Mouse (Mus musculus) erythroblast, embryonic 14.5 days (primary cell): ENCODE results near the gene Pigp. TPM values are rescaled to one million over a fixed set of nuclear protein-coding genes. Genes with fewer than 3 reads are reported as not detected.

Source experiments
- H3K27me3 ChIP-seq: 2 replicates; pipeline ENCODE4 v1.6.1; 2012; ENCODE audit warnings: inconsistent platforms; ENCODE audit not compliant: control insufficient read depth
- H3K36me3 ChIP-seq: 2 replicates; pipeline ENCODE4 v1.6.1; 2012; ENCODE audit warnings: mild to moderate bottlenecking, inconsistent platforms; ENCODE audit not compliant: control insufficient read depth
- H3K4me1 ChIP-seq: 2 replicates; pipeline ENCODE4 v1.6.1; 2012; ENCODE audit warnings: inconsistent platforms; ENCODE audit not compliant: control insufficient read depth
- H3K4me3 ChIP-seq: replicated peaks from 2 replicates; pipeline ENCODE3; 2012; ENCODE audit warnings: moderate library complexity, mild to moderate bottlenecking, inconsistent platforms
- H3K9me3 ChIP-seq: 2 replicates; pipeline ENCODE4 v1.6.1; 2012; ENCODE audit warnings: low read length, inconsistent platforms, mixed read lengths; ENCODE audit not compliant: control insufficient read depth
- GATA1 ChIP-seq: IDR thresholded peaks from 2 replicates; pipeline ENCODE4 v1.6.1; 2012; ENCODE audit warnings: low read length, inconsistent platforms, mixed read lengths
- TAL1 ChIP-seq: IDR thresholded peaks from 3 replicates; pipeline ENCODE4 v1.6.1; 2012; ENCODE audit warnings: low read length, inconsistent platforms, mixed read lengths
- polyA plus RNA-seq: library from polyadenylated mRNA; stranded (reverse); fragments of >175 nt; gene quantifications from 2 replicates; pipeline ENCODE4 v1.2.3, GENCODE M21; 2012

Gene Pigp
- polyA plus RNA-seq, 1 experiment, result 0.69 TPM

DNA sequence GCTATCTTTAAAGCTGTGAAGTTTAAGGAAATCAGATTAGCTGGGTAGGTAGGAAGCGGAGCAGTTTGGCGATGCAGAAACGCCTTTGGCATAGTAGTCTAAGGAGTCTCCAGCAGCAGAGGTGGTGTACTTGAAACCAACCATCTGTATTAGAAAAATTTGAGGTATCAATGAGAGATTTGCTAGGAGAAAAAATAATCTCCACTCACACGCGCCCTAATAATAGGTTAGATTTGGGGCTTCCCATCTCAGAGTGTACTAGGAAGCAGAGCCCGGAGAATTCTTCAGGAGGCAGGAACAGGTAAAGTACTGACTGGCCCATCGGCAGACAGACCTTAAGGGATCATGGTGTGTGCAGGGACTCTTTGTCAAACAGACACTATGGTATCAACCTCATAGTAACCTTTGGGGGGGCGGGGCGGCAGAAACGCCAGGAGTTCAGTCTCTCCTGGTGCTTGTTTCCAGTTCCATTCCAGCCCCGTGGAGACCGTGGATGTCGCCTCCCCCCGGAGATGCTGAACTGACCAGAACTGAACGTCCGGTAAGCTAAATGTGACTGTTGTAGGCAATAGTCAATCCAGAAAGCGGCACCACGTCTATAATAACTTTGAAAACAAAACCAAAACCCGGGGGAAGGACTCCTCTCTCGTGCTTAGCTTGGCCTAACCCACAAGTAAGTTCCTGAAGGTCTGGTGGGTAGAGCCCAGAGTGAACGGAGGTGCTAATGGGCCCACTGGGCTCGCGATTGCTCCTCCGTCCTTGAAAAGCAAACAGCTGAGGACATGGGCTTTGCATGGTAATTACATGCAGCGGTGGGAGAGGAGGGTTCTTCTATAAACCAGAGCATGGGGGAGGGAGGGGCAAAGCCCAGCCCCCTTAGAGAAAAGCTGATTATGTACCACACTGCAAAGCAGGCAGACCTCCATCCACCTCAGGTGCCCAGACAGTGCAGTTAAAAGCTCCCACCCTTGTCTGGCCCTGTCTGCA, 42.5 kb downstream of the Pigp start:
- H3K4me1 ChIP-seq, result peaks cover 37% of the 10 kb centered on the region
- H3K27me3 ChIP-seq, result peaks cover 25% of the 10 kb centered on the region
- TF ChIP-seq GATA1 (no peak), TAL1 (no peak)
- no peaks in the 10 kb centered on the region for H3K36me3 ChIP-seq
- peak overlapping the region; percentile 65 for H3K4me3 ChIP-seq
- no peaks in the 10 kb centered on the region for H3K9me3 ChIP-seq

DNA sequence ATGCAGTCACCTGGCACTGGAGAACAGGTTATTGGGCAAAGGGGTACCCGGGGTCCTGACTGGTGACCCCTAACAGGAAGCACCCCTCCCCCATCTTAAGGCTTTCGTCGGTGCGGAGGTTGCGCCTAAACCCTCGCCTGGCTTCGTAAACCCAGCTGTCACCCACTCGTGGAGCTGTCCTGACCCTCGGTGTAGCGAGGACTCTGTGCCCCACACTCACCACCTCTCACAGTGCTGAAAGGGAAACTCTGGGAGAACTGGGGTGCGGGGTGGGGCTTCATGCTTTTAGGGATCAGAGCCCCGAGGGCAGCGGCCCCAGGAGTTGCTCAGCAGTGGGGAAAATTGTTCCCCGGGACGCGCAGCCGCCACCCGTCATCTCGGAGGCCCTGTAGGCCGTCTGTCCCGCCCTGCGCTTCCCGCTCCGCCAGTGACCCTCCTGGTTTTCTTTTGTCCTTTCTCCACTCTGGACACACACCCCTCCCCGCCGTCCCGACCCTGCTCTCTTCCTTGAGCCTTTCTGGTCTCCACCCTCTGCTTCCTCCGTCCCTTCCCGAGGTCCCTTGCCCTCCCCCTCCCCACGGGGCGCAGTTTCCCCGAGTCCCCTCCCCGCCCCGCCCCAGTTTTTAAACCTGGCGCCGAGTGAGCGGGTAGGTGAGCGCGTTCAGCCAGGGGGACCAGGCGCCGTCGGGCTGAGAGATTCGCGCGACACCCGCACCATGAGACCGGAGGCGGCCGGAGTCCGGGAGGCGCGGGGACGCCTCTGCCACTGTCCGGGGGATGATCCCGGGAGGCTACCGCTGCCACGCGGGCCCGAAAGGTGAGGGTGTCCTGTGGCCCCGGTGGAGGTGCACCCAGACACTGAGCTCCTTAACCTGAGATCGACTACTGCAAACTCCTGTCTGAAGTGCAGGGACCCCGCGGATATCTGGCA, 43.6 kb downstream of the Pigp start, which contains the start of gene Ripply3:
Gene Ripply3 (plus strand): TSS at position 640 of the 931 bp plus-strand sequence.
- H3K36me3 ChIP-seq, result no peaks in the 10 kb centered on the region
- peaks cover 25% of the 10 kb centered on the region for H3K27me3 ChIP-seq
- H3K4me3 ChIP-seq, result peak within 1 kb of the TSS; percentile 65
- peaks cover 37% of the 10 kb centered on the region for H3K4me1 ChIP-seq
- no peak for TF ChIP-seq TAL1
- no peak for TF ChIP-seq GATA1
- H3K9me3 ChIP-seq, result no peaks in the 10 kb centered on the region

- H3K27me3 ChIP-seq, result peaks cover 25% of the 10 kb centered on the region
- TF ChIP-seq GATA1 (no peak), TAL1 (no peak)
- peaks cover 37% of the 10 kb centered on the region for H3K4me1 ChIP-seq
- no peaks in the 10 kb centered on the region for H3K36me3 ChIP-seq
- H3K9me3 ChIP-seq, result no peaks in the 10 kb centered on the region
- no peak overlapping the region for H3K4me3 ChIP-seq
Measured at GRCm38 (mm10) chr16:94326008-94326407, 45.6 kb downstream of the Pigp start.

GRCm38 (mm10) chr16:94323681-94324080, 48.0 kb downstream of the Pigp start:
- Histone ChIP-seq H3K4me3 (no peak overlapping the region), H3K4me1 (peaks cover 30% of the 10 kb centered on the region), H3K36me3 (no peaks in the 10 kb centered on the region), H3K27me3 (peaks cover 15% of the 10 kb centered on the region), H3K9me3 (no peaks in the 10 kb centered on the region)
- TF ChIP-seq GATA1 (no peak), TAL1 (no peak)

GRCm38 (mm10) chr16:94320223-94320622, 51.4 kb downstream of the Pigp start:
- H3K27me3 ChIP-seq, result peaks cover 2% of the 10 kb centered on the region; the same call in 1 of the 2 replicates
- no peaks in the 10 kb centered on the region for H3K36me3 ChIP-seq
- H3K4me1 ChIP-seq, result peaks cover 5% of the 10 kb centered on the region
- no peaks in the 10 kb centered on the region for H3K9me3 ChIP-seq
- no peak for TF ChIP-seq TAL1
- no peak for TF ChIP-seq GATA1
- H3K4me3 ChIP-seq, result no peak overlapping the region

DNA sequence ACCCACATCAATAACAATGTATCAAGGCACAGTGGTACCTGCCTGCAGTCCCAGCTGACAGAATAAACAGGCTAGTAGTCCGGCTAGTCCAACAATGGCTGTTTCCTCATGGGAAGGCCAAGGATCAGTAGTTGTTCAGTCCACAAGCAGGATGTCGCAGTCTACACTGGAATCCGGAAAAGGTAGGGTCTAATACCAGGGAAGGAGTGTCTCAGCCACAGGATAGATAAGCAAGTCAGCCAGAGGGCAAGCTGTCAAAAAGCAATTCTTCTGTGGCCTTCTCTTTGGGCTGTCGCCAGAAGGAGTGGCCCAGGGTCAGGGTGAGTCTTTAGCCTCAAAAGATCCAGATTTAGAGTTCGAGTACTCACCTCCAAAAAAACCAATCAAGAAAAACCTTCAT, 53.9 kb downstream of the Pigp start:
- H3K4me3 ChIP-seq, result no peak overlapping the region
- H3K27me3 ChIP-seq, result no peaks in the 10 kb centered on the region; the same call in 1 of the 2 replicates
- no peak for TF ChIP-seq GATA1
- no peak for TF ChIP-seq TAL1

GRCm38 (mm10) chr16:94315215-94315614, 56.4 kb downstream of the Pigp start:
- no peak for TF ChIP-seq GATA1
- no peaks in the 10 kb centered on the region for H3K36me3 ChIP-seq
- H3K27me3 ChIP-seq, result no peaks in the 10 kb centered on the region; the same call in 1 of the 2 replicates
- H3K4me1 ChIP-seq, result peaks cover 24% of the 10 kb centered on the region
- no peak overlapping the region for H3K4me3 ChIP-seq
- no peaks in the 10 kb centered on the region for H3K9me3 ChIP-seq

More for the DNA sequence above, 53.9 kb downstream of the Pigp start:
- H3K36me3 ChIP-seq, result no peaks in the 10 kb centered on the region
- H3K9me3 ChIP-seq, result no peaks in the 10 kb centered on the region
- peaks cover 11% of the 10 kb centered on the region for H3K4me1 ChIP-seq

GRCm38 (mm10) chr16:94314626-94315025, 57.0 kb downstream of the Pigp start:
- H3K4me1 ChIP-seq, result peaks cover 24% of the 10 kb centered on the region
- no peak overlapping the region for H3K4me3 ChIP-seq
- H3K27me3 ChIP-seq, result no peaks in the 10 kb centered on the region; the same call in 1 of the 2 replicates
- H3K9me3 ChIP-seq, result no peaks in the 10 kb centered on the region
- TF ChIP-seq GATA1 (no peak), TAL1 (no peak)
- H3K36me3 ChIP-seq, result no peaks in the 10 kb centered on the region
